Comparison of ENCODE assay signal across 8 mouse cellular contexts in the genomic region with DNA sequence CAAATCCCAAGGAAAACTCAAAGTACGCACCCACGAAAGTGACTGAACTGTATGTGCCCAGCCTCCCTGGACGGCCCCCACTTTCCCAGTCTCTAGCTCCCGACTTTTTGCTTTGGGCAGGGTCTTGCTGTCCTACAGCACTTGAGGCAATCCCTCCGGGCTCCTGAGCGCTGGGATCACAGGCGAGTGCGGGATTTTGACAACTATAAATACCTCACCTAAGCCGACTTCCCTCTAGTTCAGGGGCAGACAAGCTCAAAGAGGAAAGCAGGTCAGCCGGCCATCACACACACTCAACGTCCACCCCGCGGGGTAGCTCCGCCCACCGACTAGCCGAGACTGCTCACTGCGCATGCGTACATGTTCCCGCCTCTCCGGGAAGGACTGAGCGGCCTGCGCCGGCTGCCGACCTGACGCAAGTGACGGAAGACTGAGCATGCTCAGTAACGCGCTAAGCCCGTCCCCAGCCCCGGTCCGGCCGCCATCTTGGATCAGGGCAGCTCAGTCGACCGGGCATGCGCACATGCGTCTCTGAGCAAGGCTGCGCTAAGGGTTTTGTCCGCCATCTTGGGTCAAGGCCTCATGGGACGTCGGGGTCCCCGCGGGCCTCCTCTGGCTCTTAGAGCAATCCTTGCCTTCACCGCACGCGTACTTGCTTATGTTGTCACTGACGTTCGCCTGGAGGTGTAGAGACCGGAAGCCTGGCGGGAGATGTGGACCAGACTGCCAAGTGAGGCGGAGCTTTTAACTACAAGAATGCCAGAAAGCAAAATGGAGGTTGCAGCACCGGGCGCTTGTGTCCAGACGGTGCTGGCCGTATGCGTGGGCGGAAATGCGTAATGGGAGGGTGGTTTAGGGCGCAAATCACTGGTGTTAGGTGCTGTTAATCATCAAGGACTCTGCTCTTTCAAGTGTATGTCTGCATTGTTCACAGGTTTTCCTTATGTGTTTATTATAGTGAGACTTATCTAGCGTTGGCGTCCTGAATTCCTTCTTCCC. TPM values are rescaled to one million over a fixed set of nuclear protein-coding genes. Genes with fewer than 3 reads are reported as not detected.
DNase-seq lines count a peak whose midpoint lies in the region; ATAC-seq lines count a peak whose summit lies in the region.

A gene (minus strand): TSS at position 545 of the 999 bp plus-strand sequence.

- H3K27ac ChIP-seq in hindbrain, embryonic 12.5 days, result peak within 1 kb of the TSS; percentile 99

- peak within 1 kb of the TSS; percentile 65 for H3K4me3 ChIP-seq in hindbrain, embryonic 12.5 days

- peak within 1 kb of the TSS; percentile 85 for H3K9ac ChIP-seq in hindbrain, embryonic 12.5 days

- peak within 1 kb of the TSS; percentile 77 for H3K4me2 ChIP-seq in hindbrain, embryonic 12.5 days (replicated peaks)

- WGBS in hindbrain, embryonic 12.5 days, result under 1% methylated on average over 60 of the region's 60 CpGs

- H3K27me3 ChIP-seq in hindbrain, embryonic 12.5 days, result no peaks in the 10 kb centered on the region

- DNase-seq in NIH3T3 (ENCODE audit: low read depth), result peak; percentile 100
- peak; percentile 100 for DNase-seq in cerebellum, postnatal 10 days
- peak; percentile 99 to 100 for DNase-seq in frontal cortex, postnatal 10 days (ENCODE audit: low spot score in 2 of 2)
- DNase-seq in layer of hippocampus, postnatal 14 days (ENCODE audit: low spot score in 2 of 2), result peak; percentile 100
- peak; percentile 100 for DNase-seq in lung, postnatal 14 days
- DNase-seq in retina, adult 2 months (ENCODE audit: low read depth, low spot score), result peak; percentile 100
- DNase-seq in thymus, postnatal 36 days, result peak; percentile 98 to 100

- H3K36me3 ChIP-seq in hindbrain, embryonic 12.5 days, result peaks cover 18% of the 10 kb centered on the region

- no peaks in the 10 kb centered on the region for H3K9me3 ChIP-seq in hindbrain, embryonic 12.5 days (replicated peaks)

- H3K4me1 ChIP-seq in hindbrain, embryonic 12.5 days, result peaks cover 10% of the 10 kb centered on the region

- peak; percentile 99 for ATAC-seq in hindbrain, embryonic 12.5 days (ENCODE audit: low FRiP score)

RNA-seq across cellular contexts. Expression of the gene that starts here (rescaled TPM):
- polyA plus RNA-seq in hindbrain, embryonic 12.5 days (2016; fragmentation: Nextera tagmentation; extraction: Ambion mirVana), result 105 and 109 TPM in 2 replicates
- 10 to 100 TPM; 32.6 to 37.7 TPM for total RNA-seq in layer of hippocampus, postnatal 14 days (2021)

Comparison
In these comparisons a context has a peak if more than half of its experiments do, and no peak if none do; other contexts are left out.
1. Peak in every context shown above with its lines: DNase-seq, ATAC-seq, H3K4me3 ChIP-seq and H3K27ac ChIP-seq.